Mouse (Mus musculus): Measurements from ENCODE around the gene Usp19. TPM values are rescaled to one million over a fixed set of nuclear protein-coding genes. Genes with fewer than 3 reads are reported as not detected.

Gene Usp19
- polyA plus RNA-seq, 1 experiment: 335 TPM

DNA sequence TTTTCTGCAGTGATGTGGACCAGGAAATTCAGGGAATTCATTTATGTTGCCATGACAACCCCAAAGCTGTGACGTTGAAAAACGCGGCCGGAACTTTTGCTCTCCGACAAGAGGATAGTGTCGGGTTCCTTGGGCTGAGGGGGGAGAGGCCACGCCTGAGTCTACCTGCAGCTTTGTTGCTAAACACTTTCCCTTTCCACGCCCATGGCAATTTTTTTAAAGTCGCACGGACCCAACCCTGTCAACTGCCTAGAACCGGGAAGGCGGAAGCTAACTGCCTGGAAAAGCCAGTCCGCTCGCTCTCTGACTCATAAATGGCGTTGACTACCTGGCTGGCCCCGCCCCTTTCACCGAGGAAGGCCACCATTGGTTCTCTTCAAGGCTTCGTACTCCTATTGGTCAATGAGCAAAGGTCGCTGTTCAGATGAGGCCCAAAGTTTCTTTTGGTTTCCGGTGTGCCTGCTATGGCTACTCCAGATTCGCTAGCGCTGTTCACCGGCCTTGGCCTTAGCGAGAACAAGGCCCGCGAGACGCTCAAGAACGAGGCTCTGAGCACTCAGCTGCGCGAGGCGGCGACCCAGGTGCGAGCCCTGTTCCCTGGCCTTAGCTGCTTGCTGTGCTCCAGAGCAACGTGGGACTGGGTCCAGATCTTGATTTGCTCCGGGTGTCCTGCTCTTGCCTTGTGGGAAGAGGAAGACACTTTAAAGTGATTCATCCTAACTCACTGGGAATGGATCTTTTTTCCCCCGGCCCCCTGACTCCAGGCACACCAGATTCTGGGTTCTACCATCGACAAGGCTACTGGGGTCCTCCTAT lies 17.4 kb downstream of the Usp19 start, which contains the start of gene Qars:
Qars (plus strand) TSS at position 88 of the 816 bp plus-strand sequence.
- WGBS: under 1% methylated on average over 37 of the region's 37 CpGs
- peak within 1 kb of the TSS; percentile 62 for H3K4me3 ChIP-seq (ENCODE audit: control insufficient read depth, insufficient read depth, low read length)
- H3K27ac ChIP-seq (ENCODE audit: control insufficient read depth, insufficient read depth, low read length): peak within 1 kb of the TSS; percentile 71; the same call in 1 of the 2 replicates

DNA sequence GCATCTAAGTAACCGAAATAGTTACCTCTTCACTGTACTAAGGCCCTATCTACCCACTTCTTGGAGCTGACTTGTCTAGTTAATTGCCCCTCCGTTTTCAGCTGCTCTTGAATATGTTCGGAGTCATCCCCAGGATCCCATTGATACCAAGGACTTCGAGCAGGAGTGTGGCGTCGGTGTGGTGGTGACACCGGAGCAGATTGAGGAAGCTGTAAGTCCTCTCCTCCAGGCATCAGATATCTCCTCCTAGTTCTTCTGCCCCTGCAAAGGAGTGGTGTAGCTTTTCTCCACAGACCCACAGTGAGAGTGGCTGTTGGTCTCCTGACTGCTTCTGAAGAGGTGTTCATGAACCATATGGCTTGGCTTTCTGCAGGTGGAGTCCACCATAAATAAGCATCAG lies 18.4 kb downstream of the Usp19 start:
- no peak for DNase-seq
- Histone ChIP-seq H3K4me1 (replicated peaks; ENCODE audit: control insufficient read depth, insufficient read depth, low read length) (peaks cover 16% of the 10 kb centered on the region), H3K27ac (ENCODE audit: control insufficient read depth, insufficient read depth, low read length) (no peak overlapping the region), H3K36me3 (ENCODE audit: control insufficient read depth, insufficient read depth, low read length) (peaks cover 41% of the 10 kb centered on the region), H3K27me3 (ENCODE audit: control insufficient read depth, insufficient read depth, low read length) (no peaks in the 10 kb centered on the region), H3K4me3 (ENCODE audit: control insufficient read depth, insufficient read depth, low read length) (no peak overlapping the region; the same call in 1 of the 2 replicates)
- 89% methylated on average over 7 of the region's 7 CpGs for WGBS
- no peak for TF ChIP-seq CTCF (IDR thresholded peaks at IDR 0.05; ENCODE audit: borderline replicate concordance, control insufficient read depth, extremely low read depth, insufficient read depth, low read length, poor library complexity)
- no peak for TF ChIP-seq POLR2A (IDR thresholded peaks at IDR 0.05; ENCODE audit: control insufficient read depth, extremely low read depth, insufficient read depth, low read length, poor library complexity)

More for the DNA sequence above, 17.4 kb downstream of the Usp19 start, which contains the start of gene Qars:
- peaks cover 16% of the 10 kb centered on the region for H3K4me1 ChIP-seq (replicated peaks; ENCODE audit: control insufficient read depth, insufficient read depth, low read length)
- no peaks in the 10 kb centered on the region for H3K27me3 ChIP-seq (ENCODE audit: control insufficient read depth, insufficient read depth, low read length)
- DNase-seq: peak; percentile 94
- peaks cover 31% of the 10 kb centered on the region for H3K36me3 ChIP-seq (ENCODE audit: control insufficient read depth, insufficient read depth, low read length)
- TF ChIP-seq CTCF (IDR thresholded peaks at IDR 0.05; ENCODE audit: borderline replicate concordance, control insufficient read depth, extremely low read depth, insufficient read depth, low read length, poor library complexity) (no peak), POLR2A (IDR thresholded peaks at IDR 0.05; ENCODE audit: control insufficient read depth, extremely low read depth, insufficient read depth, low read length, poor library complexity) (peak; percentile 49)

DNA sequence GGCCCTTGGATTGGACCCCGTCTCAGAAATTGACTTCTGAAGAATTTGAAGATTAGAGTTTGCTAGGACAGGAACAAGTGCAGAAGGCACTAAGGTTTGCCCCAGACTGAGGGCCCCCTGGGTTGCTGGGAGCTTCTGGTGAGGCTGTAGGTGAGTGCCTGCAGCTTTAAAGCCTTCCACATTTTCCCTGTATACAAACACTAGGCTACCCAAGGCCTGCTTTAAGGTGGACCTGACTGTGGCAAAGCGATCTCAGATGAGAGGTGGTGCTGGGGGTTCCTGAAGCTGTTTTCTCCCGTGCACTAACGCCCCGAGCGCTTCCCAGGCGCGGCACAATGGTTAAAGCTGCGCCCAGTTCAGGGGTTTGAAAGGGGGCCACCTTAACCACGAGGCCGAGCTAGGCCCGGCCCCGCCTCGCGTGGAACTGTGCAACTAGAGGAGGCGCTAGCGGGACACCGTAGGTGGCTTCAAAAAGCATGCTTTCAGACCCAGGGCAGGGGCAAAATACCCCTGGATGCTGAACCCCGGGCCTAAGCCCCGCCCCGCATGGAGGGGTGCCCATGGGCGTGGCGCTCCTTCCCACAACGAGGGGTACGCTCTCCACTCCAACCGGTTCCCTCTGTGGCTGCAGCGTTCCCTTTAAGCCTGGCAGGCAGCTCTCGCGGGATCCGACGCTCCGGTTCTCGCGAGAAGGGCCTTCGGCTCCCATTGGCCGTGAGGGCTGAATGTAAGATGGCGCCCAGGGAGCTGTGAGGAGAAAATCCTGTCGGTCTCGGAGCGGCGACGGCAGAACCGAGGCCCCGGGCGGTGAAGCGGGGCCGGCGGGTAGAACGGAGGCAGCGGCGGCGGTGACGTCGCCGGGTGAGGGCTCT lies 26.2 kb downstream of the Usp19 start, which contains the start of gene Qrich1:
Qrich1 (plus strand) TSS at position 427 of the 872 bp plus-strand sequence.
- Histone ChIP-seq H3K27ac (ENCODE audit: control insufficient read depth, insufficient read depth, low read length) (peak within 1 kb of the TSS; percentile 75), H3K4me1 (replicated peaks; ENCODE audit: control insufficient read depth, insufficient read depth, low read length) (peaks cover 5% of the 10 kb centered on the region; the same call in 1 of the 2 replicates), H3K36me3 (ENCODE audit: control insufficient read depth, insufficient read depth, low read length) (peaks cover 35% of the 10 kb centered on the region; the same call in 1 of the 2 replicates), H3K4me3 (ENCODE audit: control insufficient read depth, insufficient read depth, low read length) (peak within 1 kb of the TSS; percentile 76), H3K27me3 (ENCODE audit: control insufficient read depth, insufficient read depth, low read length) (no peaks in the 10 kb centered on the region)
- WGBS: 2% methylated on average over 55 of the region's 55 CpGs
- TF ChIP-seq POLR2A (IDR thresholded peaks at IDR 0.05; ENCODE audit: control insufficient read depth, extremely low read depth, insufficient read depth, low read length, poor library complexity) (peak; percentile 83), CTCF (IDR thresholded peaks at IDR 0.05; ENCODE audit: borderline replicate concordance, control insufficient read depth, extremely low read depth, insufficient read depth, low read length, poor library complexity) (peak; percentile 52; the same call in 1 of the 2 replicates)
- peak; percentile 96 for DNase-seq

DNA sequence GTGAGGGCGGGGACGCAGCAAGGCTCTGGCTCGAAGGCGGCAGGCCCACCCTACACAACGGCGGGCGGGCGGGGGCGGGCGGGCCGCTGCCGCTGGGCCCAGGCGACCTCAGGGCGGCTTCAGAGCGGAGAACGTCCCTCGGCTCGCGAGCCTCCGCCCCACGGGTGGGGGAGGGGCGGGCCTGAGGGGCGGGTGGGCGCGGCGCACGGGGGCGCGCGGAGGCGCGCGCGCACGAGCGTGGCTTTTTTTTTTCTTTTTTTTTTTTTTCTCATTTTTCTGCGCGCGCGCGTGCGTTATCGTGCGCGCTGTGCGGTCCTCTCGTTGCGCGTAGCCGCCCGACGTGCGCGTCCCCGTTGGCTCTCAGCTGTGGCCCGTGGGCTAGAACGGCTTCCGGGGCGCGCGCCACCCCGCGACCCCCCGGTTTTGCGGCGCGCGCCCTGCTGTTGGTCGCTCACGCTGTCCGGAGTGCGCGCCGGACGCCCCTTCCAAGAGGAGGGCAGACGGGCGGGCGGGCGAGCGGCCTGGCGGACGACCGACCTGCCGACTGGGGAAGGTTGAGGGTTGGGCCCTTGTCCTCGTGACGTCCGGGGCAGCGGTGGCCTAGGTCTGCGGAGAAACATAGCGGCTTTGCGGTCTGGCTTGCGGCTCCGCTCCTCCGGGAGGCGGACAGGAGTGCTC lies 27.0 kb downstream of the Usp19 start:
- TF ChIP-seq CTCF (IDR thresholded peaks at IDR 0.05; ENCODE audit: borderline replicate concordance, control insufficient read depth, extremely low read depth, insufficient read depth, low read length, poor library complexity) (no peak), POLR2A (IDR thresholded peaks at IDR 0.05; ENCODE audit: control insufficient read depth, extremely low read depth, insufficient read depth, low read length, poor library complexity) (no peak)
- under 1% methylated on average over 86 of the region's 95 CpGs for WGBS
- no peaks in the 10 kb centered on the region for H3K27me3 ChIP-seq (ENCODE audit: control insufficient read depth, insufficient read depth, low read length)
- peak; percentile 89 for DNase-seq
- H3K36me3 ChIP-seq (ENCODE audit: control insufficient read depth, insufficient read depth, low read length): peaks cover 27% of the 10 kb centered on the region; the same call in 1 of the 2 replicates
- peaks cover 5% of the 10 kb centered on the region; the same call in 1 of the 2 replicates for H3K4me1 ChIP-seq (replicated peaks; ENCODE audit: control insufficient read depth, insufficient read depth, low read length)
- H3K27ac ChIP-seq (ENCODE audit: control insufficient read depth, insufficient read depth, low read length): peak overlapping the region; percentile 75
- peak overlapping the region; percentile 76 for H3K4me3 ChIP-seq (ENCODE audit: control insufficient read depth, insufficient read depth, low read length)

DNA sequence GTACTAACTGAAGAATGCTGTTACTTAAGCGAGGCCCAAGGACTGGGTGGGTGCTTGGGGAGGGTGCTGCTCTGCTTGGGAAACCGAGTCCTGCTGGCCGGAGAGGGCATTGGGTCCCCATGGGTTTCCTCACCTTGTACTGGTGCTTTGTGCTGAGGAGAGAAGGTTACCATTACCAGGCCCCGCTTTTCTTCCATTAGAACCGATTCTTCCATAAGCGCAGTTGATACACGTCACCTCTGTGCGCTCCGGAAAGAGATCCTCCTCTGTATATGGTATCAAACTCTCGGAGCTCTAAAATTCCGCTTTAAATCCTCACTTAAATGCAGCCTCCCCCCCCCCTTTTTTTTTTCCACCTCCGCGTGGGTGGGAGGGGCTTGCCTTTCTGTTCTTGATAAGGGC lies 27.5 kb downstream of the Usp19 start:
- peaks cover 22% of the 10 kb centered on the region; the same call in 1 of the 2 replicates for H3K36me3 ChIP-seq (ENCODE audit: control insufficient read depth, insufficient read depth, low read length)
- no peak for DNase-seq
- TF ChIP-seq POLR2A (IDR thresholded peaks at IDR 0.05; ENCODE audit: control insufficient read depth, extremely low read depth, insufficient read depth, low read length, poor library complexity): no peak
- no peak for TF ChIP-seq CTCF (IDR thresholded peaks at IDR 0.05; ENCODE audit: borderline replicate concordance, control insufficient read depth, extremely low read depth, insufficient read depth, low read length, poor library complexity)
- H3K4me3 ChIP-seq (ENCODE audit: control insufficient read depth, insufficient read depth, low read length): peak overlapping the region; percentile 76
- no peaks in the 10 kb centered on the region for H3K27me3 ChIP-seq (ENCODE audit: control insufficient read depth, insufficient read depth, low read length)
- peak overlapping the region; percentile 75 for H3K27ac ChIP-seq (ENCODE audit: control insufficient read depth, insufficient read depth, low read length)
- peaks cover 5% of the 10 kb centered on the region; the same call in 1 of the 2 replicates for H3K4me1 ChIP-seq (replicated peaks; ENCODE audit: control insufficient read depth, insufficient read depth, low read length)
- WGBS: under 1% methylated on average over 13 of the region's 13 CpGs

Data from thymus, adult 2 months (tissue).